Mouse (Mus musculus): ENCODE measurements around the gene Erc2. TPM values are rescaled to one million over a fixed set of nuclear protein-coding genes. Genes with fewer than 3 reads are reported as not detected.
"Not testable (repeated sequence)": the region's sequence is repeated elsewhere in the genome, so short reads cannot be mapped to it uniquely, and the experiment has no call there.

Erc2 gene
- polyA plus RNA-seq, 2 experiments = 4.9 to 6.5 TPM

DNA sequence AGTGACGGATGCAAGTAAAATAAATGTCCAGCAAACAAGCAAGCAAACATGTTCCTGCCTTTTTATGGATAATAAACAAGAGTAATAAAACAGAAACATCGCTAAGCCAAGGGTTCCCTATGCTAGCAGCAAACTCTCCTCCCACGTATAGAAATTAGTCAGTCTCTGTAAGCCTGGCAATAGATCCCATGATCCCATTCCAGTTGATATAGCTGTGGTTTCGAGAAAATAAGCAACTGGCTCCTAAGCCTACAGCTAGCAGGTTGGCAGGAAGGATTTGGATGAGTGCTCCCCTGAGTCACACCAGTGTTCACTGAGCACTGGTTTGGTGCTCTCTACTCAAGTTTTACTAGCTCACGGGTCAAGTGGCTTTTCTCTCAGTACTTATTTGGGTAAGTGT lies 259.7 kb downstream of the Erc2 start:
- DNase-seq (ENCODE audit: low spot score) (no peak), ATAC-seq (ENCODE audit: low FRiP score, low read depth) (no peak)
- Histone ChIP-seq H3K4me3 (replicated peaks; ENCODE audit: low read length) (no peak overlapping the region), H3K4me1 (ENCODE audit: control insufficient read depth, insufficient read depth, low read length) (no peaks in the 10 kb centered on the region), H3K9me3 (ENCODE audit: control insufficient read depth, low read length) (no peaks in the 10 kb centered on the region), H3K36me3 (ENCODE audit: control insufficient read depth, insufficient read depth, low read length) (no peaks in the 10 kb centered on the region), H3K27me3 (ENCODE audit: control insufficient read depth, insufficient read depth, low read length) (no peaks in the 10 kb centered on the region), H3K9ac (ENCODE audit: low read depth, low read length, severe bottlenecking) (no peak overlapping the region), H3K4me2 (replicated peaks; ENCODE audit: low read depth, low read length, severe bottlenecking) (no peak overlapping the region), H3K27ac (replicated peaks; ENCODE audit: low read depth, low read length) (no peak overlapping the region)
- no peak for TF ChIP-seq POLR2A (IDR thresholded peaks at IDR 0.05; ENCODE audit: borderline replicate concordance, extremely low read depth, insufficient read depth, insufficient read length)
- 41% methylated on average over 5 of the region's 5 CpGs for WGBS

DNA sequence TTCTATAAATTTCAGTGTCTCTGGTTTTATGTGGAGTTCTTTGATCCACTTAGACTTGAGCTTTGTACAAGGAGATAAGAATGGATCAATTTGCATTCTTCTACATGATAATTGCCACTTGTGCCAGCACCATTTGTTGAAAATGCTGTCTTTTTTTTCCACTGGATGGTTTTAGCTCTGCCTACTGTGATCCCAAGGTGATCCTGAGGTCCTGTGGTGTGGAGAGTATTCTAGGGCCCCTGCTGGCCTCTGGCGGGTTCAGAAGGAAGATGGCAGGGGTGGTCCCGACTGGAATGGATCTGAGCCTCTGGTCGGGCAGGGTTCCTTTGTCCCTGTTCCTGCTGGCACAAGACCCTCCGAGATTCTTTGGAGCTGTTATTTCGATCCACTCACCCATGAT lies 264.1 kb downstream of the Erc2 start:
- ATAC-seq (ENCODE audit: low FRiP score, low read depth); H3K4me2 ChIP-seq (replicated peaks; ENCODE audit: low read depth, low read length, severe bottlenecking); H3K27ac ChIP-seq (replicated peaks; ENCODE audit: low read depth, low read length); H3K4me1 ChIP-seq (ENCODE audit: control insufficient read depth, insufficient read depth, low read length); H3K36me3 ChIP-seq (ENCODE audit: control insufficient read depth, insufficient read depth, low read length); H3K9ac ChIP-seq (ENCODE audit: low read depth, low read length, severe bottlenecking); H3K27me3 ChIP-seq (ENCODE audit: control insufficient read depth, insufficient read depth, low read length); H3K4me3 ChIP-seq (replicated peaks; ENCODE audit: low read length); DNase-seq (ENCODE audit: low spot score); H3K9me3 ChIP-seq (ENCODE audit: control insufficient read depth, low read length): not testable (repeated sequence)
- 91% methylated on average over 5 of the region's 5 CpGs for WGBS

DNA sequence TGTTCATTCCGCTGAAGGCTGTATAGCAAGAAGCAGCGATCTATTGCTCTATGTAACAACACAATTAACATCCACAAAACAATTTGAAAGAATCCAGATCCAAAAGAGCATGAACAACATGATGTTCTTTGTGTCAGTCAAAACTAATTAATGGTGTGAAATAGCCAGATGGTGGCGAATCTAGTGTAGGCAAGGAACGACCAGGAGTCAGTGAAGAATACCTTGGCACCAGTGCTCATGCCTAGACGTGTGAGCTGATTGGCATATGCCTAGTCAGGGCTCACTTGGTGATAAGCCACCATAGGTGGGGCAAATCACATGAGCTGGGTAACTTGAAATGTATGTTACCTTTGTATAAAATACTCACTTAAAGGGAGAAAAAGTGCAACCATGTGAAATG lies 265.3 kb downstream of the Erc2 start:
- H3K9me3 ChIP-seq (ENCODE audit: control insufficient read depth, low read length) = no peaks in the 10 kb centered on the region
- H3K27ac ChIP-seq (replicated peaks; ENCODE audit: low read depth, low read length) = no peak overlapping the region
- no peaks in the 10 kb centered on the region for H3K27me3 ChIP-seq (ENCODE audit: control insufficient read depth, insufficient read depth, low read length)
- H3K4me3 ChIP-seq (replicated peaks; ENCODE audit: low read length) = no peak overlapping the region
- 83% methylated on average over 5 of the region's 5 CpGs for WGBS
- H3K4me2 ChIP-seq (replicated peaks; ENCODE audit: low read depth, low read length, severe bottlenecking) = no peak overlapping the region
- no peak for ATAC-seq (ENCODE audit: low FRiP score, low read depth)
- no peaks in the 10 kb centered on the region for H3K4me1 ChIP-seq (ENCODE audit: control insufficient read depth, insufficient read depth, low read length)
- DNase-seq (ENCODE audit: low spot score) = no peak
- no peak overlapping the region for H3K9ac ChIP-seq (ENCODE audit: low read depth, low read length, severe bottlenecking)
- no peak for TF ChIP-seq POLR2A (IDR thresholded peaks at IDR 0.05; ENCODE audit: borderline replicate concordance, extremely low read depth, insufficient read depth, insufficient read length)
- no peaks in the 10 kb centered on the region for H3K36me3 ChIP-seq (ENCODE audit: control insufficient read depth, insufficient read depth, low read length)

DNA sequence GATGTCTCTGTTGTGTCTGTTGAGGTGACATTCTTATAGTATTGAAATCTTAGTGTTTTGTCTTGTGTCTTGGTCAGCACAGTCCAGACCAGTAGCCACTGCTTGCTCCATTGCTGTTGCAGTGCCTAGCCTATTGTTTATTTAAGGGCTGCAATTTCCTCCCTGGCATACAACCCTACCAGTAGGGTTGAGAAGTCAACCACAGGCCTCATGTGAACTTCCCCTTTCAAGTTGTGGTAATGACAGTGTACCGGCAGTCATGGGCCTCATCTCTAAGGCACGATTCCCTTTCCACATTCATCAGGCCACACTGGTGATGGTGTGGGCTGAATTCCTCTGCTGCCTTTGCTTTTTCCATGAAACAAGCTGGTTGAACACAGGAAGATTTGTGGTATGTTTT lies 267.4 kb downstream of the Erc2 start:
- DNase-seq (ENCODE audit: low spot score) (no peak), ATAC-seq (ENCODE audit: low FRiP score, low read depth) (no peak)
- 71% methylated on average over 2 of the region's 2 CpGs for WGBS
- H3K9me3 ChIP-seq (ENCODE audit: control insufficient read depth, low read length) = no peaks in the 10 kb centered on the region
- no peaks in the 10 kb centered on the region for H3K27me3 ChIP-seq (ENCODE audit: control insufficient read depth, insufficient read depth, low read length)
- no peaks in the 10 kb centered on the region for H3K36me3 ChIP-seq (ENCODE audit: control insufficient read depth, insufficient read depth, low read length)
- no peak overlapping the region for H3K4me3 ChIP-seq (replicated peaks; ENCODE audit: low read length)
- no peaks in the 10 kb centered on the region for H3K4me1 ChIP-seq (ENCODE audit: control insufficient read depth, insufficient read depth, low read length)
- H3K27ac ChIP-seq (replicated peaks; ENCODE audit: low read depth, low read length) = no peak overlapping the region
- no peak overlapping the region for H3K9ac ChIP-seq (ENCODE audit: low read depth, low read length, severe bottlenecking)
- no peak for TF ChIP-seq POLR2A (IDR thresholded peaks at IDR 0.05; ENCODE audit: borderline replicate concordance, extremely low read depth, insufficient read depth, insufficient read length)
- H3K4me2 ChIP-seq (replicated peaks; ENCODE audit: low read depth, low read length, severe bottlenecking) = no peak overlapping the region

DNA sequence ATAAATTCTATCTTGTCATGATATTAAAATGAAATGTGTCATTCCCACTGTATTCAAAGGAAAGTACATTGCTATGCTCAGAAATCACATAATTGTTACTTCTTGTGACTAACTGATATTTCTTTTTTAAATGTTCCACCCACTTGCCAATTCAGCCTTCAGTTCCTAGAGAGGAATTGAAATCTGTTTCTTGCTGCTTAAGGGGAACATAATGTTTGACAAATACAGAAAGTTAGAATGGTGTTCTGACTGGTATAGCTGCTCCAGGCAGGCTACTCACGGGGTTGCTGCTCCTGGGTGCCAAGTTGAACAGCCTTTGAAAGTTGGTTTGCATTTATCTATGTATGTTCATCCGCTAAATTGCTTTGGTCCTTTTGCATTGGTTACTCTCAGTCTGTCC lies 270.2 kb downstream of the Erc2 start:
- Histone ChIP-seq H3K9ac (ENCODE audit: low read depth, low read length, severe bottlenecking) (no peak overlapping the region), H3K4me3 (replicated peaks; ENCODE audit: low read length) (no peak overlapping the region), H3K27me3 (ENCODE audit: control insufficient read depth, insufficient read depth, low read length) (no peaks in the 10 kb centered on the region), H3K4me1 (ENCODE audit: control insufficient read depth, insufficient read depth, low read length) (no peaks in the 10 kb centered on the region), H3K36me3 (ENCODE audit: control insufficient read depth, insufficient read depth, low read length) (no peaks in the 10 kb centered on the region), H3K9me3 (ENCODE audit: control insufficient read depth, low read length) (no peaks in the 10 kb centered on the region), H3K4me2 (replicated peaks; ENCODE audit: low read depth, low read length, severe bottlenecking) (no peak overlapping the region), H3K27ac (replicated peaks; ENCODE audit: low read depth, low read length) (no peak overlapping the region)
- WGBS = 95% methylated on average over 2 of the region's 2 CpGs
- no peak for TF ChIP-seq POLR2A (IDR thresholded peaks at IDR 0.05; ENCODE audit: borderline replicate concordance, extremely low read depth, insufficient read depth, insufficient read length)
- ATAC-seq (ENCODE audit: low FRiP score, low read depth) = no peak
- DNase-seq (ENCODE audit: low spot score) = no peak

DNA sequence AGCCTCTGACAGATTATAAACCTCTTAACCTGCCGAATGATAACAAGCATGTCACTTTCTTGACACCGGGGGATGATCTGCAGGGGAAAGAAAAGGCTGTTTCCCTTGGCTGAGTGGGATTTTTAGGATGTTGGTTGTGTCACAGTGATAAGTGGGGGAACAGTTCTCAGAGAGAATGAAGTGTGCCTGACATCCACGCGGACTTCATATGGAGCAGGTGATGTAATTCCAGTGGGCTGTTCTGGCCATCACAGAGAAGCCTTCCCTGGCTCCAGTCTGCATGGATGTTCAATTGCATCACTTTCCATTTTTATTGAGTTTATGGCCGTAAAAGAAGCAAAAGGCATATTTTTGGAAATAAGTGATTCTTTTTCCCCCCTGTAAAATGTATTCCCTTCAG lies 279.5 kb downstream of the Erc2 start:
- peak; percentile 53; the same call in 1 of the 2 replicates for ATAC-seq (ENCODE audit: low FRiP score, low read depth)
- Histone ChIP-seq H3K27ac (replicated peaks; ENCODE audit: low read depth, low read length) (no peak overlapping the region), H3K27me3 (ENCODE audit: control insufficient read depth, insufficient read depth, low read length) (no peaks in the 10 kb centered on the region), H3K9me3 (ENCODE audit: control insufficient read depth, low read length) (no peaks in the 10 kb centered on the region), H3K4me2 (replicated peaks; ENCODE audit: low read depth, low read length, severe bottlenecking) (no peak overlapping the region), H3K4me1 (ENCODE audit: control insufficient read depth, insufficient read depth, low read length) (peaks cover 13% of the 10 kb centered on the region), H3K4me3 (replicated peaks; ENCODE audit: low read length) (no peak overlapping the region), H3K9ac (ENCODE audit: low read depth, low read length, severe bottlenecking) (no peak overlapping the region), H3K36me3 (ENCODE audit: control insufficient read depth, insufficient read depth, low read length) (no peaks in the 10 kb centered on the region)
- no peak for DNase-seq (ENCODE audit: low spot score)
- TF ChIP-seq POLR2A (IDR thresholded peaks at IDR 0.05; ENCODE audit: borderline replicate concordance, extremely low read depth, insufficient read depth, insufficient read length) = no peak
- WGBS = 48% methylated on average over 5 of the region's 5 CpGs

Measured in limb, embryonic 14.5 days (tissue).